Mouse (Mus musculus): Measurements from ENCODE around the gene Relch. TPM values are rescaled to one million over a fixed set of nuclear protein-coding genes. Genes with fewer than 3 reads are reported as not detected.

The Relch gene
- total RNA-seq, 1 experiment = 40.1 TPM

GRCm38 (mm10) chr1:105653981-105654380 lies 9.7 kb upstream of the Relch start:
- no peak overlapping the region for H3K27ac ChIP-seq (ENCODE audit: insufficient read depth, low read depth, low read length, poor library complexity, severe bottlenecking)
- no peaks in the 10 kb centered on the region for H3K4me1 ChIP-seq (ENCODE audit: control insufficient read depth in 2 of 2, insufficient read depth in 2 of 2, low read length in 2 of 2, poor library complexity in 1 of 2)
- DNase-seq (ENCODE audit: low read depth, low spot score) = no peak
- no peak overlapping the region for H3K9ac ChIP-seq (ENCODE audit: insufficient read depth, low read depth, low read length, poor library complexity, severe bottlenecking)
- no peak overlapping the region for H3K4me3 ChIP-seq (ENCODE audit: insufficient read depth in 1 of 2, low read depth in 1 of 2, low read length in 2 of 2, poor library complexity in 1 of 2, severe bottlenecking in 1 of 2)
- no peaks in the 10 kb centered on the region for H3K36me3 ChIP-seq (ENCODE audit: control insufficient read depth, insufficient read depth, low read length, poor library complexity, severe bottlenecking)
- H3K9me3 ChIP-seq (ENCODE audit: control insufficient read depth, insufficient read depth, low read depth, low read length) = no peaks in the 10 kb centered on the region
- no peak for TF ChIP-seq MAFK (IDR thresholded peaks at IDR 0.05; ENCODE audit: insufficient read depth, low read depth, low read length)
- TF ChIP-seq ZC3H11A (IDR thresholded peaks at IDR 0.05; ENCODE audit: borderline replicate concordance, low read depth, low read length) = no peak
- no peak for TF ChIP-seq HCFC1 (IDR thresholded peaks at IDR 0.05; ENCODE audit: borderline replicate concordance, insufficient read depth, low read length)
- no peak for TF ChIP-seq CHD2 (IDR thresholded peaks at IDR 0.05; ENCODE audit: low read depth, low read length)
- no peak for TF ChIP-seq ZNF384 (IDR thresholded peaks at IDR 0.05; ENCODE audit: low read depth, low read length)
- in situ Hi-C loops (cut with MboI; ENCODE audit: low sequenced_read_pairs in 2 of 2, unreplicated experiment in 2 of 2) = no loop called here

GRCm38 (mm10) chr1:105660015-105660414 lies 3.6 kb upstream of the Relch start:
- no peak overlapping the region for H3K27ac ChIP-seq (ENCODE audit: insufficient read depth, low read depth, low read length, poor library complexity, severe bottlenecking)
- H3K4me1 ChIP-seq (ENCODE audit: control insufficient read depth in 2 of 2, insufficient read depth in 2 of 2, low read length in 2 of 2, poor library complexity in 1 of 2) = peaks cover 0 to 5% of the 10 kb centered on the region in 2 experiments; a peak in 1 of 4 replicates
- no peak overlapping the region for H3K4me3 ChIP-seq (ENCODE audit: insufficient read depth in 1 of 2, low read depth in 1 of 2, low read length in 2 of 2, poor library complexity in 1 of 2, severe bottlenecking in 1 of 2)
- TF ChIP-seq MAFK (IDR thresholded peaks at IDR 0.05; ENCODE audit: insufficient read depth, low read depth, low read length) (no peak), ZNF384 (IDR thresholded peaks at IDR 0.05; ENCODE audit: low read depth, low read length) (no peak), ZC3H11A (IDR thresholded peaks at IDR 0.05; ENCODE audit: borderline replicate concordance, low read depth, low read length) (no peak), HCFC1 (IDR thresholded peaks at IDR 0.05; ENCODE audit: borderline replicate concordance, insufficient read depth, low read length) (no peak), CHD2 (IDR thresholded peaks at IDR 0.05; ENCODE audit: low read depth, low read length) (no peak)
- no peak overlapping the region for H3K9ac ChIP-seq (ENCODE audit: insufficient read depth, low read depth, low read length, poor library complexity, severe bottlenecking)
- in situ Hi-C loops (cut with MboI; ENCODE audit: low sequenced_read_pairs in 2 of 2, unreplicated experiment in 2 of 2) = no loop called here
- DNase-seq (ENCODE audit: low read depth, low spot score) = peak; percentile 36
- no peaks in the 10 kb centered on the region for H3K36me3 ChIP-seq (ENCODE audit: control insufficient read depth, insufficient read depth, low read length, poor library complexity, severe bottlenecking)
- H3K9me3 ChIP-seq (ENCODE audit: control insufficient read depth, insufficient read depth, low read depth, low read length) = no peaks in the 10 kb centered on the region

- no peak for DNase-seq (ENCODE audit: low read depth, low spot score)
- in situ Hi-C loops (cut with MboI; ENCODE audit: low sequenced_read_pairs in 2 of 2, unreplicated experiment in 2 of 2) = no loop called here
- Histone ChIP-seq H3K9me3 (ENCODE audit: control insufficient read depth, insufficient read depth, low read depth, low read length) (no peaks in the 10 kb centered on the region), H3K4me1 (ENCODE audit: control insufficient read depth in 2 of 2, insufficient read depth in 2 of 2, low read length in 2 of 2, poor library complexity in 1 of 2) (peaks cover 0 to 7% of the 10 kb centered on the region in 2 experiments; a peak in 1 of 4 replicates), H3K36me3 (ENCODE audit: control insufficient read depth, insufficient read depth, low read length, poor library complexity, severe bottlenecking) (no peaks in the 10 kb centered on the region), H3K27ac (ENCODE audit: insufficient read depth, low read depth, low read length, poor library complexity, severe bottlenecking) (no peak overlapping the region), H3K9ac (ENCODE audit: insufficient read depth, low read depth, low read length, poor library complexity, severe bottlenecking) (peak overlapping the region; percentile 90), H3K4me3 (ENCODE audit: insufficient read depth in 1 of 2, low read depth in 1 of 2, low read length in 2 of 2, poor library complexity in 1 of 2, severe bottlenecking in 1 of 2) (peak overlapping the region; percentile 86 to 91)
- TF ChIP-seq ZNF384 (IDR thresholded peaks at IDR 0.05; ENCODE audit: low read depth, low read length) (no peak), CHD2 (IDR thresholded peaks at IDR 0.05; ENCODE audit: low read depth, low read length) (no peak), HCFC1 (IDR thresholded peaks at IDR 0.05; ENCODE audit: borderline replicate concordance, insufficient read depth, low read length) (no peak)
Measured at GRCm38 (mm10) chr1:105662820-105663170, 866 bp upstream of the Relch start.

- H3K36me3 ChIP-seq (ENCODE audit: control insufficient read depth, insufficient read depth, low read length, poor library complexity, severe bottlenecking) = no peaks in the 10 kb centered on the region
- H3K4me3 ChIP-seq (ENCODE audit: insufficient read depth in 1 of 2, low read depth in 1 of 2, low read length in 2 of 2, poor library complexity in 1 of 2, severe bottlenecking in 1 of 2) = peak overlapping the region; percentile 92 to 98
- no peaks in the 10 kb centered on the region for H3K9me3 ChIP-seq (ENCODE audit: control insufficient read depth, insufficient read depth, low read depth, low read length)
- DNase-seq (ENCODE audit: low read depth, low spot score) = peak; percentile 7
- in situ Hi-C loops (cut with MboI; ENCODE audit: low sequenced_read_pairs in 2 of 2, unreplicated experiment in 2 of 2) = no loop called here
- peak overlapping the region; percentile 90 for H3K9ac ChIP-seq (ENCODE audit: insufficient read depth, low read depth, low read length, poor library complexity, severe bottlenecking)
- H3K27ac ChIP-seq (ENCODE audit: insufficient read depth, low read depth, low read length, poor library complexity, severe bottlenecking) = 0 out of 2 replicates have a peak overlapping the region, but pooled peaks have one; percentile 50
- TF ChIP-seq HCFC1 (IDR thresholded peaks at IDR 0.05; ENCODE audit: borderline replicate concordance, insufficient read depth, low read length) (no peak), ZNF384 (IDR thresholded peaks at IDR 0.05; ENCODE audit: low read depth, low read length) (no peak), ZC3H11A (IDR thresholded peaks at IDR 0.05; ENCODE audit: borderline replicate concordance, low read depth, low read length) (no peak), MAFK (IDR thresholded peaks at IDR 0.05; ENCODE audit: insufficient read depth, low read depth, low read length) (no peak), CHD2 (IDR thresholded peaks at IDR 0.05; ENCODE audit: low read depth, low read length) (no peak)
- peaks cover 0 to 7% of the 10 kb centered on the region in 2 experiments; a peak in 1 of 4 replicates for H3K4me1 ChIP-seq (ENCODE audit: control insufficient read depth in 2 of 2, insufficient read depth in 2 of 2, low read length in 2 of 2, poor library complexity in 1 of 2)
Measured at GRCm38 (mm10) chr1:105663962-105664812, 526 bp downstream of the Relch start.

Data from ES-E14 (cell line).